Mouse (Mus musculus): ENCODE data around the gene Esp6.
"Not testable (repeated sequence)": the region's sequence is repeated elsewhere in the genome, so short reads cannot be mapped to it uniquely, and the experiment has no call there.

Gene Esp6

DNA sequence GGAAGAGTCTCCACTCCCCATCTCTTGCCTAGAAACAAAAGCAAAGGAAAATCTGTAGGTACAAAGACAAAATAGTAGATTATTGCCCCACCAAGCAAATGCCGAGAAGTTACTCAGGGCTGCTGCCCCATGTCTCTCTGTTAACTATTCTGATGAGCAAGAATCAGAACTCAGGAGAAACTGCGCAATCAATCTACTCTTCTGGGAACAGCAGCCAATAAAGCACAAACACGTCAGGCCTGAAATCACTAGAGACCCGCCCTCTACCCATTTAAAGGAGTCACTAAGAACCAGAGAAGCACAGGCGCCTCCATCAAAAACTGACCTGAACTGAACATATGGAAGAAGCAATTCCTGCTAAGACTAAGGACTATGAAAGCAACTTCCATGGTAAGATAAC is at the start of gene Esp6:
Esp6 (plus strand) TSS at position 301 of the 400 bp plus-strand sequence.
- in situ Hi-C loops (cut with MboI; ENCODE audit: low pct_unique_long_range_greater_than_20kb in 1 of 2, low sequenced_read_pairs in 2 of 2, unreplicated experiment in 1 of 2): no loop called here

DNA sequence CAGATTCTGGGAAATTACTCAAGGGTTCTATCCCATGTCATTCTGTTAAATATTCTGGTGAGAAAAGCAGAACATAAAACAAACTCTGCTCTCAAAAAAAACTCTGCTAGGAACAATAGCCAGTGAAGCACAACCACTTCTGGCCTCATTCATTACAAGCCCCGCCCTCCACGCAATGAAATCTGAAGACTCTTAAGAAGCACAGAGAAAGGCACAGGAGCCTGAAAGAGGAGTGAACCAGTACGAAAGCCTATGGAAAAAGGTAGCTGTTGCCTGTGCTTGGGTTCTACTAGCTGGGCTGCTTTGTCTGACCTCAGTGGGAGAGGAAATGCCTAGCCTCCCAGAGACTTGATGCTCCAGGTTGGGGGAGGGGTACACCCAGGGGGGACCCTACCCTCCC is 41.5 kb upstream of the Esp6 start, which contains the start of gene Esp8:
Esp8 (plus strand) TSS at position 205 of the 400 bp plus-strand sequence.
- in situ Hi-C loops (cut with MboI; ENCODE audit: low pct_unique_long_range_greater_than_20kb in 1 of 2, low sequenced_read_pairs in 2 of 2, unreplicated experiment in 1 of 2): no loop called here

DNA sequence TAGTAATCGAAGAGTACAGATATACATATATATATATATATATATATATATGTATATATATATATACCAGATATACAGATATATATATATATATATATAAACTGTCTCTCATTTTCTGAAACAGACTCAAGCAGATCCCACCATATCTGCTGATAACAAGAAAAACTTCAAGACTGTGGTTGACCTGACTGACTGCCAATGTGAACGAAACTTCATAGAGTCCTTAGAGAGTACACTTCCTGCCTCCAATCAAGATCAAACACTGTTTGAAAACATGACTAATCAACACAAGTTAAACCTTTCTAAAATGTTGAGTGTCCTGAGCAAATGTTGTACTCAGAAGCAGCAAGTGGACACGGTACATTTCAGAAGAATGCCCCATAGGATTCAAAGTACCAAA is 31.5 kb upstream of the Esp6 start:
- in situ Hi-C loops (cut with MboI; ENCODE audit: low pct_unique_long_range_greater_than_20kb in 1 of 2, low sequenced_read_pairs in 2 of 2, unreplicated experiment in 1 of 2): no loop called here

DNA sequence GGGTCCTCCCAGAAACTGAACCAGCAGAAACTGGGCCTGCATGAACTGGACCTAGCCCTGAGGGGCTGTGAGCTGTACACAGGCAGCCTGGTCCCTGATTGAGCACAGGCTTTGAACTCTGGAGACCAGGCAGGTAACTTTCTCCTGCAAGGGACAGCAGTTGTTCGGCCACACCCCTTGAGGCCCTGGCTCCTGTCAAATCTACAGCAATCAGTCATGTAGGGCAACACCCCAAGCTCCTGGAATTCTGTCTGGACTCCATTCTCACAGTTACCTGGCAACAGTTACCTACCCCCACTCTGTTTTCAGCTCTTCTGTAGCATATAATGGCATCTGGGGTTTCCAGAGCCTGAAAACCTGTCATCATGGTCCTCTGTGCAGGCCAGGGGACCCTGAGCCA is 30.2 kb upstream of the Esp6 start:
- in situ Hi-C loops (cut with MboI; ENCODE audit: low pct_unique_long_range_greater_than_20kb in 1 of 2, low sequenced_read_pairs in 2 of 2, unreplicated experiment in 1 of 2): no loop called here

DNA sequence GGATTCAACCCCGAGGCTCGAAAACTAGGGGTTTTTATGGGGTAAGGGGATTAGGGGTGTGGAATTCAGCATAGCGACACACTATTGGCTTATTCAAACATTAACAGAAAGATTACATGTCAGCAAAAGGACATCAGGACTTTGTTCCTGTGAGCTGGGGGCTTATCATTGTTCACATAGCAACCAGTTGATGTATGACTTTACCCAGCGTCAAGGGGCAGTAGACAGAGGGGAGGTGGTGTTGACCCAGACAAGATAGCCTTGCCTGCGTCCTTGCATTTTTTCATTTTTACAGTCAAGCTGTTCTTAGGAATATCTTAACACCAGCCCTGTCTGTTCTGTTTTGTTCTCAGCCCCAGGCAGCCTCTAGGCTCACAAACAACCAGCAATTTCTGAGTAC is 14.3 kb upstream of the Esp6 start:
- in situ Hi-C loops (cut with MboI; ENCODE audit: low pct_unique_long_range_greater_than_20kb in 1 of 2, low sequenced_read_pairs in 2 of 2, unreplicated experiment in 1 of 2): not testable (repeated sequence)

DNA sequence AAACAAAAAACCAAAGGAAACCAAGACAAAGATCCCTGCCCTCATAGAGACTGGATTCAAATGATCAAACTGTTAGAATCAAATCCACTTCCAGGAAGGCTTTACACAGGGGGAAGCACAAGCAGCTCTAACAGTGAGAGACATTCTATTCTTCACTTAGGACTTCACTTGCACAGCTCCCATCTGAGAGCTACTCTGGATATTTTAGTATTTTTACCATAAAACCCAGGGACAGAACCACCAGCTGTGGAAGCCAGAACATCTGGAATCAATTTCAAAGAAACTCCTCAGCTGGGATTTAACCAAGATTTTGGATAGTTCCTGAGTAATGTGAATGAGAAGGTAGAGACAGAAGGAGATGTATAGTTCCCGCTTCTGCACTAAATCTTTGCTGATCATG is 7.8 kb upstream of the Esp6 start:
- in situ Hi-C loops (cut with MboI; ENCODE audit: low pct_unique_long_range_greater_than_20kb in 1 of 2, low sequenced_read_pairs in 2 of 2, unreplicated experiment in 1 of 2): no loop called here

DNA sequence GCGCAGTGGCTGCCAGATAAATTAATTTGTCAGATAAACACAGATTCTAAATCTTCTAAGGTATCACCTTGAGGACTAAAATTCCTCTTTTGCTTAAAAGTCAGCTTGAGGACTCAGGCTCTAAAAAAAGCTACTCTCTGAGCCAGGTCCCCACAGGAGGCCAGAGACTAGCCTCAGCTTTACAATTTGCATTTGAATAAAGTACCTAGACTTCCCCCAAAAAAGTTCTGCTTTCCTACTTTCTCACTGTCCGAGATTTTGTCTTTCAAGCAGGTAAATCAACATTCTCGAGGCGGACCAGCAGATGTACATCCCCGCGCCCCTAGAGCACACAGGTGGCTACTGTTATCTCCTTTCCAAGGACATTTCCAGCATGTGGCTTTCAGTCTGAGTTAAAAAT is 22.6 kb downstream of the Esp6 start:
- in situ Hi-C loops (cut with MboI; ENCODE audit: low pct_unique_long_range_greater_than_20kb in 1 of 2, low sequenced_read_pairs in 2 of 2, unreplicated experiment in 1 of 2): not testable (repeated sequence)

DNA sequence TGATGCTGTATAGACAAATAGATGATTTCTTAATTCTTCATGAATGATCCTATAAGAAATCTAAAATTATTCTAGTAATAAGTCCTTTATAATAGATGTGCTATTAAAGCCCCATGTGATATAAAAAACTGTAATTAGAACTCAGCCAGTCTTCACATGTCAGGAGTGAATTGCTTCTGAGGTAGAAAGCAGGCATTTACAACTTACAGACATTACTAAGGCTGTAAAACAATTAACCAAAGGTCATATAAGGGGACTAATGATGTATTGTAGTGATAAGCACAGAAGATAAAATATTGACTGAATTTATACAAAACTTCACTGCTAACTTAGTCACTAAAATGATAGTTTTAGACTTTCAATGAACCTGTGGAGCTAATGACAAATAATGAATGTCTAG is 30.0 kb downstream of the Esp6 start:
- in situ Hi-C loops (cut with MboI; ENCODE audit: low pct_unique_long_range_greater_than_20kb in 1 of 2, low sequenced_read_pairs in 2 of 2, unreplicated experiment in 1 of 2): no loop called here

DNA sequence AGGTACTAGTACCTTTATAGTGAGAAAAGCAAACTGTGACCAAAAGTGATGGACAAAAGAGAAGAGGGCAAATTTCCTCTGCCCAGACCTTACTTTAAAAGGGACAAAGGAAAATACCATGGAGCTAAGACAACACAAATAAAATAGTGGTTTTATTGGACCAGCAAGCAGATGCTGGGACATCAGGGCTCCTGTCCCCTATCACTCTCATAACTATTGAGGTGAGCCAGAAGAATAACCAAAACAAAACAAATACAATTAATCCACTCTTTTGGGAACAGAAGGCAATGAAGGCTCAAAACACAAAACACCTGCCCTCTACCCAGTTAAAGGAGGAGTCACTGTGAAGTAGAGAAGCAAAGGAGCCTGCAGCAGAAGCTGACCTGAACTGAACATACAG is 37.0 kb downstream of the Esp6 start, which contains the start of gene Esp4:
Esp4 (plus strand) TSS at position 301 of the 400 bp plus-strand sequence.
- in situ Hi-C loops (cut with MboI; ENCODE audit: low pct_unique_long_range_greater_than_20kb in 1 of 2, low sequenced_read_pairs in 2 of 2, unreplicated experiment in 1 of 2): no loop called here
